Mouse (Mus musculus) limb, embryonic 14.5 days (tissue): Measurements from ENCODE around the gene Phf13. TPM values are rescaled to one million over a fixed set of nuclear protein-coding genes. Genes with fewer than 3 reads are reported as not detected.

Source experiments
- ATAC-seq: fragments of 200-750 bp; cut with Nextera tagmentation; 2 replicates; pipeline ENCODE4 v1.8.0; 2017; ENCODE audit warnings: low read depth, moderate number of reproducible peaks, moderate TSS enrichment; ENCODE audit not compliant: low FRiP score
- DNase-seq: peaks from one replicate; pipeline ENCODE4 v3.0.0-alpha.2; 2015; ENCODE audit warnings: low spot score
- H3K27ac ChIP-seq: fragments of 300-500 bp; sonication (generic); replicated peaks from 2 replicates; pipeline ENCODE4 v1.5.1; 2014; ENCODE audit warnings: low read depth, mild to moderate bottlenecking, low read length, moderate library complexity, mixed read lengths
- H3K27me3 ChIP-seq: fragments of 300-500 bp; sonication (generic); 2 replicates; pipeline ENCODE4 v1.6.1; 2014; ENCODE audit warnings: low read length, mixed read lengths; ENCODE audit not compliant: control insufficient read depth, insufficient read depth
- H3K36me3 ChIP-seq: fragments of 300-500 bp; sonication (generic); 2 replicates; pipeline ENCODE4 v1.6.1; 2014; ENCODE audit warnings: mild to moderate bottlenecking, low read length, moderate library complexity, mixed read lengths; ENCODE audit not compliant: control insufficient read depth, insufficient read depth
- H3K4me1 ChIP-seq: fragments of 300-500 bp; sonication (generic); 2 replicates; pipeline ENCODE4 v1.6.1; 2014; ENCODE audit warnings: antibody characterized with exemption, low read length, mixed read lengths; ENCODE audit not compliant: control insufficient read depth, insufficient read depth
- H3K4me2 ChIP-seq: fragments of 300-500 bp; sonication (generic); replicated peaks from 2 replicates; pipeline ENCODE4 v1.6.1; 2014; ENCODE audit warnings: low read depth, mild to moderate bottlenecking, low read length, moderate library complexity; ENCODE audit not compliant: severe bottlenecking
- H3K4me3 ChIP-seq: fragments of 300-500 bp; sonication (generic); replicated peaks from 2 replicates; pipeline ENCODE4 v1.5.1; 2014; ENCODE audit warnings: low read length
- H3K9ac ChIP-seq: fragments of 300-500 bp; sonication (generic); 2 replicates; pipeline ENCODE4 v1.6.1; 2014; ENCODE audit warnings: mild to moderate bottlenecking, low read depth, low read length, moderate library complexity; ENCODE audit not compliant: severe bottlenecking
- H3K9me3 ChIP-seq: fragments of 300-500 bp; sonication (generic); 2 replicates; pipeline ENCODE4 v1.6.1; 2016; ENCODE audit warnings: low read length; ENCODE audit not compliant: control insufficient read depth
- POLR2A ChIP-seq: fragments of 200-500 bp; IDR thresholded peaks from 2 replicates; pipeline ENCODE4 v1.8.0; 2012; ENCODE audit warnings: inconsistent platforms, mild to moderate bottlenecking, moderate library complexity, borderline replicate concordance; ENCODE audit not compliant: insufficient read depth, insufficient read length; ENCODE audit errors: extremely low read depth
- WGBS: fragments of 180-500 bp; shearing (Covaris S2); extraction: QIAGEN DNeasy Blood & Tissue Kit; methylation state at CpG from one replicate; pipeline ENCODE4 v1.1.7; 2014; 5-methylcytosine and 5-hydroxymethylcytosine counted together
- polyA plus RNA-seq, 2 experiments: library from polyadenylated mRNA; depleted of rRNA in 1 of 2; stranded (reverse) in 1 of 2; unstranded in 1 of 2; fragments of >200 nt; fragmentation: Nextera tagmentation in 1 of 2; extraction: Ambion mirVana in 1 of 2; gene quantifications; 2 replicates each; pipeline versions ENCODE4 v1.2.1 to v1.2.3; 2012 to 2014

Gene Phf13
- polyA plus RNA-seq, 2 experiments = 33.7 to 35.1 TPM

DNA sequence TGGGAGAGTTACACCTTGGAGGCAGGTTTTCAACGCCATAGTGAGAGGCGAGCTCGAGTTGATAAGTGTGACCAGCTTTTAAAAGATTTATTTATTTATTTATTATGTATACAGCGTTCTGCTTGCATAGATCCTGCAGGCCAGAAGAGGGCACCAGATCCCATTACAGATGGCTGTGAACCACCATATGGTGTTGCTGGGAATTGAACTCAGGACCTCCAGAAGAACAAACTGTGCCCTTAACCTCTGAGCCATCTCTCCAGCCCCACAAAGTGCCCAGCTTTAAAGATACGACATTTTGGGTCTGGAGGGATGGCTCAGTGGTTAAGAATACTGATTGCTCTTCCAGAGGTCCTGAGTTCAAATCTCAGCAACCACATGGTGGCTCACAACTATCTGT is 33.0 kb upstream of the Phf13 start:
- Histone ChIP-seq H3K27me3 (no peaks in the 10 kb centered on the region), H3K4me1 (peaks cover 26% of the 10 kb centered on the region), H3K27ac (no peak overlapping the region), H3K4me2 (no peak overlapping the region), H3K4me3 (no peak overlapping the region), H3K9ac (no peak overlapping the region), H3K36me3 (peaks cover 6% of the 10 kb centered on the region), H3K9me3 (no peaks in the 10 kb centered on the region)
- TF ChIP-seq POLR2A = no peak
- 39% methylated on average over 5 of the region's 5 CpGs for WGBS
- ATAC-seq (no peak), DNase-seq (no peak)

DNA sequence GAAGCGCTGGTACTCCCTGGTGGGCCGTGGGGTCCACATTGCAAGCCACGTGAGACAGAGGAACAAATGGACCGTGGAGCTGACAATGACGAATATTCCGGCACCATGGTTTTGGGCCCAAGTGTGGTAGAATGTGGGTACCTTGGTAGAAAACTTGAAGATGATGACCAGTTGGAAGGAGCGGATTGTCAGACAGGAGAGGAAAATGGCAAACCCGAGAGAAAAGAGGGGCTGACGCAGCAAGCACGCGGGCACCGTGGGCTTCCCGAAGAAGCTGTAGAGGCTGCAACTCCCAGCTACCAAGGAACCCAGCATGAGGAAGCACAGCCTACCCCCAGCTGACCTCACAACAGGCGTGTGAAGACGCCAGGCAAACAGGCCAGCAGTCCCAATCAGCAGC is 32.4 kb upstream of the Phf13 start:
- no peaks in the 10 kb centered on the region for H3K9me3 ChIP-seq

DNA sequence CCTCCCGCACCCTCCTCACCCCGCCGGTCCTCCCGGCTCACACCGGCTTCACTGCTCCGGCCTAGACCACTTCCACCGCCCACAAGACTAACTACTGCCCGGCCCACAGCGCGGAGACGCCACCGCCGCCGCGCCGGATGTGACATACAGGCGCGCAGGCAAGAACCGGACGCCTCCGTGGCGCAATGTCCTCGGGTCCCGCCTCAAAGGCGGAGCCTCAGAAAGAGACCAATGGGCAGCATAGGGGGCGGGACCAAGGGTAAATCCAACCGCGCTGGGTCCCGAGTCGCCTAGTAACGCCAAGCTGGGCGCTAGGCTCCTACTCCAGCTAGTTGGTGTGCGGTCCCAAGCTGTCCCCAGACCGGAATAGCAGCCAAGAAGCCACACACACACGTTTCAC is 31.5 kb upstream of the Phf13 start, which contains the start of gene Zbtb48:
Gene Zbtb48 (minus strand): TSS at position 148 of the 400 bp plus-strand sequence.
- Histone ChIP-seq H3K4me2 (peak within 1 kb of the TSS; percentile 95), H3K27ac (peak within 1 kb of the TSS; percentile 52; the same call in 1 of the 2 replicates), H3K4me3 (peak within 1 kb of the TSS; percentile 73), H3K9me3 (no peaks in the 10 kb centered on the region), H3K27me3 (no peaks in the 10 kb centered on the region), H3K4me1 (peaks cover 26% of the 10 kb centered on the region), H3K36me3 (peaks cover 20% of the 10 kb centered on the region), H3K9ac (peak within 1 kb of the TSS; percentile 76)
- TF ChIP-seq POLR2A = peak; percentile 64; the same call in 1 of the 2 replicates
- peak; percentile 98 for ATAC-seq
- peak; percentile 98 for DNase-seq
- under 1% methylated on average over 32 of the region's 35 CpGs for WGBS

More for the DNA sequence above, 32.4 kb upstream of the Phf13 start:
- Histone ChIP-seq H3K36me3 (peaks cover 11% of the 10 kb centered on the region), H3K27me3 (no peaks in the 10 kb centered on the region), H3K9ac (peak overlapping the region; percentile 76), H3K4me1 (peaks cover 26% of the 10 kb centered on the region), H3K27ac (no peak overlapping the region), H3K4me3 (peak overlapping the region; percentile 73), H3K4me2 (peak overlapping the region; percentile 95)
- no peak for TF ChIP-seq POLR2A
- ATAC-seq = no peak
- no peak for DNase-seq
- WGBS = 65% methylated on average over 15 of the region's 15 CpGs

DNA sequence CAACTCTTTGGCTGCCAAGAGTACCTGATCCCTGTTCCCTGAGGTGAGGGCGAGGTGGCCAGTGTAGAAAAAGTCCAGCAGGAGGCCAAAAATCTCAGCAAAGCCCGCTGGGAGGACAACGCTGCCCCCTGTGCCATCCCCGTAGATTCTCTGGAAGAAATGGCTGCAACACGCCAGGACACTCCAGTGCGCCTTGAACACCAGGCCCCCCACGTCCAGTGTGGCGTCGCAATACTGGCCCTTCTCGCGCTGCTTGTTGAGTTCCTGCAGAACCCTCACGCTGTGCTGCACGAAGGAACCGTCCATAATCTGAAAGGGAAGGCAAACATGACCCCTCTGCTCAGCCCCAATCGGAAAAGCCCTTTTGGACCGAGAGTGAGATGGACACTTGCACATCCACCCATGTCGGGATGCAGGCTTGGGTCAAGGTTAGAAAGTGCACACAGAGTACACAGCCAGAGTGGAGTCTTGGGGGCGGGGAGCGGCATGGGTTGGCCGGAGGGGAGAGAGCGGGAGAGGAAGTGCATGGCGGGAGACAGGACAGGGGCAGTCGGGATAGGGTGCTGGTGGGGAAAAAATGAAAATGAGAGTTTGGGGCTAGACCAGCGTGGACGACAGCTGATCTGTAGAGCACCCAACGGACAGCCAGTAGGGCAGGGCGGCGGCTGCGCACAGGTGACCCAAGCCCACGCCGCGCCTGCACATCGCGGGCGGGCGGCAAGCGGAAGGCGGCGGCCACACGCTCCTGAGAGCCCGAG is 30.9 kb upstream of the Phf13 start:
- H3K9ac ChIP-seq = peak overlapping the region; percentile 76
- H3K9me3 ChIP-seq = no peaks in the 10 kb centered on the region
- DNase-seq (no peak), ATAC-seq (peak; percentile 45)
- H3K36me3 ChIP-seq = peaks cover 26% of the 10 kb centered on the region
- H3K4me3 ChIP-seq = peak overlapping the region; percentile 73
- no peaks in the 10 kb centered on the region for H3K27me3 ChIP-seq
- 3% methylated on average over 32 of the region's 41 CpGs for WGBS
- H3K27ac ChIP-seq = peak overlapping the region; percentile 52; the same call in 1 of the 2 replicates
- peak overlapping the region; percentile 95 for H3K4me2 ChIP-seq
- H3K4me1 ChIP-seq = peaks cover 26% of the 10 kb centered on the region
- no peak for TF ChIP-seq POLR2A

DNA sequence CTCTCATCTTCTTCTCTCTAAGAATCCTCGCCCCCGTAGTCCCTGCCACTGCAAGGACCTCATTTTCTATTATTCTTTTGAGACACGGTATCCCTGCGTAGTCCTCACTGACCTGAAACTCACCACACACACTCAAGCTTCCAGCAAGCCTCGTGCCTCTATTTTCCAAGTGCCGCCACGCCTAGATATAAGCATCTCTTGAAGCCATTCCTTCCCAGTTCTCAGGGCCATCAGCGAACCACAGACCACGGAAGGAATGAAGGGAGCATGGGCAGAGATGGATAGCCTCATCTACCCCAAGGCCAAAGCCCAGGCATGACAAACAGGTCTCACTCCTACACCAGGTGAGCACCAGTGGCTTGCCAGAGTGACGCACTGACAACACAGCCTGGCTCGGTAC is 28.5 kb upstream of the Phf13 start:
- H3K9ac ChIP-seq = no peak overlapping the region

More for the DNA sequence above, 28.5 kb upstream of the Phf13 start:
- Histone ChIP-seq H3K27ac (no peak overlapping the region), H3K36me3 (peaks cover 50% of the 10 kb centered on the region), H3K4me2 (no peak overlapping the region), H3K4me1 (peaks cover 22% of the 10 kb centered on the region), H3K27me3 (no peaks in the 10 kb centered on the region), H3K9me3 (no peaks in the 10 kb centered on the region), H3K4me3 (no peak overlapping the region)
- TF ChIP-seq POLR2A = no peak
- WGBS = 94% methylated on average over 11 of the region's 11 CpGs
- ATAC-seq = no peak
- no peak for DNase-seq
